Mouse (Mus musculus) adrenal gland (tissue): Measurements from ENCODE around the gene Mical3.

ENCODE experiments used
- intact Hi-C: fragments of 180-260 bp; cut with DNase I; formaldehyde crosslinking; loops from one replicate; pipeline ENCODE4 v1.15.1; 2025

Gene Mical3

GRCm38 (mm10) chr6:121148360-121148759, 17.6 kb upstream of the Mical3 start:
- intact Hi-C loops = no loop called here

- intact Hi-C loops = no loop called here
Measured at GRCm38 (mm10) chr6:121146798-121147197, 16.0 kb upstream of the Mical3 start.

- intact Hi-C loops = no loop called here
Measured at GRCm38 (mm10) chr6:121145906-121146305, 15.1 kb upstream of the Mical3 start.

- intact Hi-C loops = no loop called here
Measured at GRCm38 (mm10) chr6:121145010-121145604, 14.3 kb upstream of the Mical3 start.

- intact Hi-C loops = no loop called here
Measured at GRCm38 (mm10) chr6:121144066-121144465, 13.3 kb upstream of the Mical3 start.

- intact Hi-C loops = no loop called here
Measured at GRCm38 (mm10) chr6:121143439-121143838, 12.6 kb upstream of the Mical3 start.

- intact Hi-C loops = no loop called here
Measured at GRCm38 (mm10) chr6:121142298-121142697, 11.5 kb upstream of the Mical3 start.

GRCm38 (mm10) chr6:121139271-121139670, 8.5 kb upstream of the Mical3 start:
- intact Hi-C loops = no loop called here

GRCm38 (mm10) chr6:121138338-121139040, 7.7 kb upstream of the Mical3 start:
- intact Hi-C loops = no loop called here

- intact Hi-C loops = no loop called here
Measured at GRCm38 (mm10) chr6:121137222-121137621, 6.4 kb upstream of the Mical3 start.

- intact Hi-C loops = loop anchor here (5.0 kb wide), 2 partner anchors 42 to 103 kb away; no protein-coding TSS in a partner anchor
Measured at GRCm38 (mm10) chr6:121134884-121135283, 4.1 kb upstream of the Mical3 start.

GRCm38 (mm10) chr6:121134249-121134648, 3.5 kb upstream of the Mical3 start:
- intact Hi-C loops = loop anchor here (5.0 kb wide), 2 partner anchors 43 to 102 kb away; no protein-coding TSS in a partner anchor

- intact Hi-C loops = loop anchor here (2.0 to 5.0 kb wide), 3 partner anchors 47 to 159 kb away; no protein-coding TSS in a partner anchor
Measured at GRCm38 (mm10) chr6:121130039-121130705, 627 bp downstream of the Mical3 start.

- intact Hi-C loops = no loop called here
Measured at GRCm38 (mm10) chr6:121129506-121129905, 1.3 kb downstream of the Mical3 start.

- intact Hi-C loops = no loop called here
Measured at GRCm38 (mm10) chr6:121128736-121129135, 2.1 kb downstream of the Mical3 start.

GRCm38 (mm10) chr6:121127726-121128125, 3.1 kb downstream of the Mical3 start:
- intact Hi-C loops = no loop called here

- intact Hi-C loops = no loop called here
Measured at GRCm38 (mm10) chr6:121126202-121126601, 4.6 kb downstream of the Mical3 start.

- intact Hi-C loops = no loop called here
Measured at GRCm38 (mm10) chr6:121122739-121123241, 8.0 kb downstream of the Mical3 start.

GRCm38 (mm10) chr6:121120776-121121175, 10.0 kb downstream of the Mical3 start:
- intact Hi-C loops = no loop called here

- intact Hi-C loops = no loop called here
Measured at GRCm38 (mm10) chr6:121117971-121118755, 12.6 kb downstream of the Mical3 start.

GRCm38 (mm10) chr6:121117142-121117541, 13.7 kb downstream of the Mical3 start:
- intact Hi-C loops = no loop called here
